Mouse (Mus musculus): ENCODE data around the gene Prkch.
"Not testable (repeated sequence)": the region's sequence is repeated elsewhere in the genome, so short reads cannot be mapped to it uniquely, and the experiment has no call there.

Prkch gene

GRCm38 (mm10) chr12:73584610-73585240, at the start of gene Prkch:
TSS of gene Prkch (plus strand) at chr12:73584796.
- CTCF ChIA-PET = no interaction called here

- CTCF ChIA-PET = no interaction called here
These were observed 47.0 kb upstream of the Prkch start for GRCm38 (mm10) chr12:73537499-73538138.

DNA sequence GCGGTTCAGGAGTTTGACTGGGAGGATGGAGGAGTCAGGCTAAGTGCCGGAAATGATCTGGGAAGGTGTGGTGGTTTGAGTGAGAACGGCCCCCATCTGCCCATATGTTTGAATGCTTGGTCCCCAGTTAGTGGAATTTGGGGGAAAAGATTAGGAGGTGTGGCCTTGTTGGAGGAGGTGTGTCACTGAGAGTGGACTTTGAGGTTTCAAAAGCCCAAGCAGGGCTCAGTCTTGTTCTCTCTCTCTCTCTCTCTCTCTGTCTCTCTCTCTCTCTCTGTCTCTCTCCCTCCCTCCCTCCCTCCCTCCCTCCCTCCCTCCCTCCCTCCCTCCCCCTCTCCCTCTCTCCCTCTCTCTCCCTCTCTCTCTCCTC, 46.5 kb upstream of the Prkch start:
- CTCF ChIA-PET = not testable (repeated sequence)

- CTCF ChIA-PET = no interaction called here
These were observed 45.4 kb upstream of the Prkch start for GRCm38 (mm10) chr12:73539151-73539550.

GRCm38 (mm10) chr12:73540402-73540801, 44.2 kb upstream of the Prkch start:
- CTCF ChIA-PET = no interaction called here

- CTCF ChIA-PET = no interaction called here
These were observed 41.4 kb upstream of the Prkch start for GRCm38 (mm10) chr12:73543191-73543590.

- CTCF ChIA-PET = no interaction called here
These were observed 39.6 kb upstream of the Prkch start for GRCm38 (mm10) chr12:73544736-73545671.

GRCm38 (mm10) chr12:73545672-73546085, 38.9 kb upstream of the Prkch start:
- CTCF ChIA-PET = interaction anchor here (0.7 kb wide), 1 partner anchor 120 kb away, joined by 3 read pairs; no protein-coding TSS in a partner anchor

- CTCF ChIA-PET = interaction anchor here (0.7 kb wide), 1 partner anchor 119 kb away, joined by 3 read pairs; no protein-coding TSS in a partner anchor
These were observed 38.4 kb upstream of the Prkch start, which contains the start of gene Tmem30b for GRCm38 (mm10) chr12:73546086-73546711. TSS of gene Tmem30b (minus strand) at chr12:73546392.

GRCm38 (mm10) chr12:73547646-73548045, 37.0 kb upstream of the Prkch start:
- CTCF ChIA-PET = no interaction called here

- CTCF ChIA-PET = no interaction called here
These were observed 36.3 kb upstream of the Prkch start for GRCm38 (mm10) chr12:73548259-73548658.

GRCm38 (mm10) chr12:73554155-73554554, 30.4 kb upstream of the Prkch start:
- CTCF ChIA-PET = interaction anchor here (0.5 kb wide), 1 partner anchor 519 kb away, joined by 3 read pairs; no protein-coding TSS in a partner anchor

- CTCF ChIA-PET = no interaction called here
These were observed 25.9 kb upstream of the Prkch start for GRCm38 (mm10) chr12:73558525-73559195.

DNA sequence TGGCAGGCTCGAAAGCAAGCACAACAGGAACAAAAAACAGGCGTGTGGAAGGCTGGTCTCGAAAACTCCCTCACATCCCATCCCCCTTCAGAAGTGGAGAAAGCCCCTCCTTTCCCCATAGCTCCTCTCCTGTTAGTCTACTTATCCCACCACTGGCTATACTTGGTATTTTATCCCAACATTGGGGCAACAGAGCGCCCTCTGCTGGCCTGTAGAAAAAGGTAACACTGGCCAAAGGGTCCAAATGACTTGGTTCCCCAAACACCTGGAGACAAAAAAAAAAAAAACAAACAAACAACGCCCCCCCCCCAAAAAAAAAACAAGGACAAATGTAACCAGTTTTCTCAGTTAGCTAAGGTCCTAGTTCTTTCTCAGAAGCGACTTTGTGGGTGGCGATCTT, 24.5 kb upstream of the Prkch start:
- CTCF ChIA-PET = interaction anchor here (0.6 to 0.7 kb wide), 2 partner anchors 197 to 268 kb away, joined by 3 to 4 read pairs; no protein-coding TSS in a partner anchor

GRCm38 (mm10) chr12:73563122-73563521, 21.5 kb upstream of the Prkch start:
- CTCF ChIA-PET = not testable (repeated sequence)

- CTCF ChIA-PET = interaction anchor here (0.9 kb wide), 1 partner anchor 46 kb away, joined by 3 read pairs; no protein-coding TSS in a partner anchor
These were observed 20.4 kb upstream of the Prkch start for GRCm38 (mm10) chr12:73564176-73564575.

DNA sequence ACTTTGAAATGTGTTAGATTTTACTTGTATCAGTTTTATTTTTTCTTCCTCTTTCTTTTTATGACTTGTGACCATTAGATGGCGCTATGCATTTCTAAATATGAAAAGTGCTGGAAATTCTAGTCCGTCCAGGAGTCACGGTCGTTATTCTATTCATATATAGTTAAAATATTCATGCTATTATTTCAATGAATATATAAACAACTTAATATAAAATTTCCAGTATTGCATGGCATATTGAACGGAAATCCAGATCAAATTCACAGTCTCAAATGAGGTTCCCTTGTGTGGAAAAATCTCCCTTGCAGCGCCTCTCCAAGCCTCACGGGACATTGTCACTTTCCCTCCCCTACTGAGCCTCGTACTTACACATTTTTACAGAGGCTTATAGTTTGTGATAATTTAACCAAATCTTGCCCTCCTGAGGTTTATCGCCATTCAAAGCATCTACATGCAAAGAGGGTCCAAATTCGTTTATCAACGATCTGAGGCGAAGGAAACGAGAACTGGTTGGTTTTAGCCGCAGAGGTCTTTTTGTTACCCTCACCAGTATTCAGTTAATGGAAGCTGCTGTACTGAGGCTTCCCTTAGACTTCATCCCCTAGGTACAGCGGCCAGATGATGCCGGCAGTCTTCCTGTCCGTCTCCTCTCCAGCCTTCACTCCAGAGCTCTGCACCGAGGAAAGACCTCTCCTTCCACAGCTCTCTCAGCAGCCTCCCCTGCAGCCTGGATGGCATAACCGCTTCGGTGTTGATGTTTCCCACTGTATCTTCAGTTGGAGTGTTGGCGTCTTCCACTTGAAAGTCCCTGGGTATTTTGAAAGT, 19.6 kb upstream of the Prkch start:
- CTCF ChIA-PET = no interaction called here

GRCm38 (mm10) chr12:73565620-73565969, 19.0 kb upstream of the Prkch start:
- CTCF ChIA-PET = no interaction called here

DNA sequence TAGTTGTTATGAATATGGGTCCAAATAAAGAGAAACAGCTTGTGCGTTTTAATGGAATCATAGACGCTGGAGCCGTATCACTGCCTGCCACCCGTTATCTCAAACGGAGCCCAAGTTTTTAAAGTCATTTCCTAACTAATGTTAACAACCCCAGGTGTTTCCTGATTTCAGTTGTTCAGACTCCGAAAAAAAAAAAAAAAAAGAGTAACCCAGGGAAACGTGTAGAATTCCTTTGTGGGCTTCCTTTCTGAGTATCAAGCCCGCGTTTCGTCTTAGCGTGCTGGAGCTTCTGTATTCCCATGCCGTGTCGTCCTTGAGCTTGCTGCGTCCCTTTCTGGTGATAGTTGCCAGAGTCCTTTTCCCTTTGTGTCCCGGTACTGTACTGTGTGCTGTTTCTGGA, 10.0 kb upstream of the Prkch start:
- CTCF ChIA-PET = interaction anchor here (0.6 kb wide), 2 partner anchors 22 kb away, joined by 3 to 7 read pairs; no protein-coding TSS in a partner anchor

DNA sequence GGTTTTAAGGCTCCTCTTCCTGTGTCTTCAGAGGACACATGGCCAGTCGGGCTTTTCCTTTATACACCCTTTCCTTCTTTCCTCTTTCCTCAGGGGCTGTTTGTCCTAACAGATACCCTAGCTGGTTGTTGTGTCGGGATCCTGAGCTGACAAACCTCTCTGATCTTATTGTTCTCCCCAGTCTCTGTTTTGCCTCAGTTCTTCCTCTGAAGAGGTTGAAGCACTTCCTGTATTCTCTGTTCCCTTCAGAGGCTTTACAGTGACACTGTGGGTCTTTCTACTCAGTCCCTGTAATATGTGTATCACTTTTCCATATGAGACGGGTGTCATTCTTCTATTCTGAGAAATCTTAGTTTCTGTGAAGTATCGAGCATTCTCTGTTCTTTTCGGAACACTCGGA, 6.5 kb upstream of the Prkch start:
- CTCF ChIA-PET = no interaction called here

Data from spleen, embryonic (tissue).